Mouse (Mus musculus): ENCODE data around the gene Tubgcp5.

- TF ChIP-seq MYOD1 (IDR thresholded peaks at IDR 0.05; ENCODE audit: control insufficient read depth in 1 of 3, insufficient read length in 2 of 3, low read depth in 2 of 3) (no peak), POLR2A (IDR thresholded peaks at IDR 0.05; ENCODE audit: insufficient read length, low read depth) (no peak), E2F4 (IDR thresholded peaks at IDR 0.05; ENCODE audit: insufficient read depth) (no peak), MAX (IDR thresholded peaks at IDR 0.05; ENCODE audit: low read depth) (no peak), TCF12 (IDR thresholded peaks at IDR 0.05; ENCODE audit: insufficient read depth, poor library complexity, severe bottlenecking) (no peak), CEBPB (IDR thresholded peaks at IDR 0.05; ENCODE audit: insufficient read depth, poor library complexity, severe bottlenecking) (no peak)
Observed at GRCm38 (mm10) chr7:55842504-55843152, 48.7 kb downstream of the Tubgcp5 start.

Data from myocyte (in vitro differentiated cells).